Mouse (Mus musculus) lung, postnatal 14 days (tissue): ENCODE data around the gene Arid1b.

Source experiments
- DNase-seq: peaks from one replicate; pipeline ENCODE4 v3.0.0; 2021

The Arid1b gene

GRCm38 (mm10) chr17:5166175-5166574 is 172.0 kb downstream of the Arid1b start:
- DNase-seq: no peak

DNA sequence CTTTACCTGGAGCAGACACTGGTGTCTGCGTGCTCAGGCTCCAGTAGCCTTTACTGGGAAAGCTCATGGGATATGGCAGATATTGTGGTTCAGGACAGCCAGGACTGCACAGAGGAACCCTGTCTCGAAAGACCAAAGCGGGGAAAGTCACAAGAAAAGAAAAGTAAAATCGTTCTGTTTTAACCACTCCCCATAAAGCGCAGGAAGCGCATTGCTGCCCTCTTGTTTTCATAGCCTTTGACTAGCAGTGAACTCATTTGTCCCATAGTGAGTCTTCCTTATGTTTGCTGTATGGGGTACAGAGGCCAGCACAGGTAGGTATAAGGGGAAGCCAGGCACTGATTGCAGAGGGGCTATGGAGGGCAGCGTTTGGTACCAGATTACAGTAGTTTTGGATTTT is 173.9 kb downstream of the Arid1b start:
- DNase-seq: no peak

- no peak for DNase-seq
Observed at GRCm38 (mm10) chr17:5168640-5169039, 174.5 kb downstream of the Arid1b start.

- DNase-seq: no peak
Observed at GRCm38 (mm10) chr17:5170321-5170720, 176.2 kb downstream of the Arid1b start.

DNA sequence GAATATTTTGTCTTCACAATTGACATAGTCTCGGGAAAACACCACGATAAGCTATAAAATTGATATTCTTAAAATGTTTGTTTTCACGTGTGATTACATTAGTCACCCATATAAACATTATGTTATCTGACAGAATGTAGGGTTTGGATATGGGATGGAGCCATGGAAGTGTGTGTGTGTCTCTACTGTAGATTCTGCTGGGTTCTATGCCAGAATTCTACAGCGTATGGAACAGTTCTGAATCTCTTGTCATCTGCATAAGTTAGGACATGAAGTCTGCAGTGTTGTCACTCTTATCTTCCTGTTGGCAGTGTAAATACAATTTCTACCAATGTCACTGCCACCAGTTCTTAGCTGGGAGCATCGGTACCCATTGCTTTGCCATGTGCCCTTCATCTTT is 177.3 kb downstream of the Arid1b start:
- no peak for DNase-seq

DNA sequence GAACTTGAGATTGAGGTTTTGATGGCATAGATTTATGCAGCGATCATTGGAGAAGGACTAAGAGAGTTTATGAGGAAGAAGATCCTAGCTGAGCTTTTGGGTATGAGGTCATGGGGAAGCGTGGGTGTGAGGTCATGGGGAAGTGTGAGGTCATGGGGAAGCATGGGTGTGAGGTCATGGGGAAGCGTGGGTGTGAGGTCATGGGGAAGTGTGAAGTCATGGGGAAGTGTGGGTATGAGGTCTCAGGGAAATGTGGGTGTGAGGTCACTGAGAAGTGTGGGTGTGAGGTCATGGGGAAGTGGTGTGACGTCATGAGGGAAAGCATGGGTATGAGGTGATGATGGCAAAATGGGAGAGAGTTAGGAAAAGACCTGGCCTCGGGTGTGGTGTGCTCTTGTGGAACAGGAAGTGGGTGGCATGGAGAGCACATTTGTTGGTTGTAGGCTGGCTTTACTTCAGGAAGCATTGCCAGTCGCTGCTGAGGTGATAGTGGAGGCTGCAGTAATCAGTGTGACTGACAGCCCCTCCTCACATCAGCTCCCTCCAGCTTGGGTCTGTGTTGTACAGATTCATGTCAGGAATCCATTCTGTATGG is 180.4 kb downstream of the Arid1b start:
- no peak for DNase-seq

DNA sequence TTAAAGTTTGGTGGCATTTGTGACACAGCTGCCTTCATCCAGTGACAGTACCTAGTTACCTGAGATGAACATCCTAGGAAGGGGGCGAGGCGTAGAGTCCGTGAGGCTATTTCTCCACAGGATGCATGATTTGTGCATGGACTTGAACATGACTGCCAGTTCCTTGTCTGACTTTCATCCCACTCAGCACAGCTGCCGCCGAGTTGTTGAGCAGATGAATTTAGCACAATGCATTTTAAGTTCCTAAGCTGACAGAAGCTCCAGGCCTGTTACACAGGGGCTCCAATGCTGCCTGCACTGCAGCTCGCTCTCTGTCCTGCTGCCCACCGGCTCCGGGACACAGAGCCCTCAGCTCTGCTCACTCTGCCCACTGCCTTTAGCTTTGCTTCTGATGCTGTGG is 181.4 kb downstream of the Arid1b start:
- no peak for DNase-seq

- no peak for DNase-seq
Observed at GRCm38 (mm10) chr17:5176315-5176714, 182.2 kb downstream of the Arid1b start.

DNA sequence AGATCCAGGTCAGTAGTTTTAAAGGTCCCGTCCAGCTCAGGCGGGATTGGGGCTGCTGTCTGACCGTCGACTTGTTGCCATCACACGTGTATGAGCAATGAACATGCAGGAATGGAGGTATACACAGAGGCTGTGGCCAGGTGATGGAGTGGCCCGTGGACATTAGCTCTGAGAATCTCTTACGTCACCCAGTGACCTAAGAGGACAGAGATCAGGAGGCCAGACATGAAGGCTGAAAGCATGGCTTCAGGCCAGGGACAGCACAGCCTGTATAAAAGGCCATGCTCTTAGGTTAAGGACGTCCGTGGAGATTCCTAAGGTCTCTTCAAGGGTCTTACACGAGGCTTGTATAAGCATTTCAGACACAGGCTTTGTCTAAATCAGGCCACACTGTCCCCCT is 184.4 kb downstream of the Arid1b start:
- DNase-seq: no peak

DNA sequence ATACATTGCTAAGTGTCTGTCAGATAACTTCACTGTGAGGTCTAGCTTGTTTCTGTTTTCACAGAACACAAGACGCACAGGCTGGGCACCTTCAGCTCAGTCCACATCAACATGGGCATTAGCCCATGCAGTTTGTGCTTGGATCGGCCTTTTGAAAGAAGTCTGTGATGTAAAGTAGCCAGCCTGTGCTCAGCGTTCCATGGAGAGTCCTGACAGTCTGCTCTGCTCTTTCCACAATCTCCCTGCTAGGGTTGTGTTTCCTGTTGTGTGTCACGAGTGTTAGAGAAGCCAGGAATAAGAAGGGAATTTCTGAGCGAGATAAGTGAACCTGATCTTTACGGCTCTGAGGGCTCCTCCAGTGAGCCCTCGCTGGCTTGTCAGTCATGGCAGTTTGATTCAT is 184.9 kb downstream of the Arid1b start:
- DNase-seq: no peak

- DNase-seq: no peak
Observed at GRCm38 (mm10) chr17:5179412-5179811, 185.3 kb downstream of the Arid1b start.

DNA sequence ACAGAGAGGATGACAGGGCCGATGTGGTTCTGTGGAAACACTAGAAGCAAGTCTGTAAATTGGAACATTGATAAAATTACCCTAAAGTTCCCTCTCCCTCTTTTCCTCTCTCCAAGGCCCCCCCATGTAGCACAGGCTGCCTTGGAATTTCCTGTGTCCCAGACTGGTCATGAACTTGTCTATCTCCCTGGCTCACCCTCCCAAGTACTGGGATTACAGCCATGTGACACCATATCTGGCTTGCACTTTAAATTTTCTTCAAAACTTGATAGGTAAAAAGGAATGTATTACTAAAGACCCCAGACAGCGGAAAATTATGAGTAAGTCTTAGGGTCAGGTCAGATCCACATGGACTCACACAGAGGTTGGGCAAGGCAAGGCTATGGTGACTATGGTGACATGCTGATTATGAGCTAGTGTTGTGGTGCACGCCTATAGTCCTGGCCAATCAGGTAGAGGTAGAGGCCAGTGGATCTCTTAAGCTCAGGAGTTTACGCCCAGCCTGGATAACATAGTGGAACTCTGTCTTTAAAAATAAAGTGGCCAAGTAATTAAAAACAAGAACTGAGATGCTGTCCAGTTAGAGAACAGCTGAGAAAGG is 185.9 kb downstream of the Arid1b start:
- no peak for DNase-seq

GRCm38 (mm10) chr17:5180925-5181324 is 186.8 kb downstream of the Arid1b start:
- DNase-seq: no peak

GRCm38 (mm10) chr17:5182493-5182892 is 188.4 kb downstream of the Arid1b start:
- no peak for DNase-seq

DNA sequence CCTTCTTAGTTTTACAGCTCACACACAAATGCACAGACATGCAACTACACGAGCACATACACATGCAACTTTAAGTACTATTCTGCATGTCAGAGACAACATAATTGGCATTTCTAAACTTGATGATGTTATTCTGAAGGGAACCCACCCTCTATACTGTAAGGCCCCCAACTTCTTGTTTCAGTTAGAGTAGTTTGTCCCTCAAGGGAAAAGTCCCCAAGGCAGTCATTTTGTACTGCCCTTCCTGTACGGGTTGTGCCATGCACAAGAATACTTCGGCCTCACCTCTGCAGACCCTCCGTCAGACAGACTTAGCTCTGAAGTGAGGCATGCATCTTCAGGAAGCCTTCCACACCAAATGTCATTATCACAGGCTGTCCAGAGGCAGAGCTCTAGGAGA is 191.4 kb downstream of the Arid1b start:
- no peak for DNase-seq

GRCm38 (mm10) chr17:5187546-5187945 is 193.4 kb downstream of the Arid1b start:
- no peak for DNase-seq

- no peak for DNase-seq
Observed at GRCm38 (mm10) chr17:5188400-5188799, 194.3 kb downstream of the Arid1b start.

DNA sequence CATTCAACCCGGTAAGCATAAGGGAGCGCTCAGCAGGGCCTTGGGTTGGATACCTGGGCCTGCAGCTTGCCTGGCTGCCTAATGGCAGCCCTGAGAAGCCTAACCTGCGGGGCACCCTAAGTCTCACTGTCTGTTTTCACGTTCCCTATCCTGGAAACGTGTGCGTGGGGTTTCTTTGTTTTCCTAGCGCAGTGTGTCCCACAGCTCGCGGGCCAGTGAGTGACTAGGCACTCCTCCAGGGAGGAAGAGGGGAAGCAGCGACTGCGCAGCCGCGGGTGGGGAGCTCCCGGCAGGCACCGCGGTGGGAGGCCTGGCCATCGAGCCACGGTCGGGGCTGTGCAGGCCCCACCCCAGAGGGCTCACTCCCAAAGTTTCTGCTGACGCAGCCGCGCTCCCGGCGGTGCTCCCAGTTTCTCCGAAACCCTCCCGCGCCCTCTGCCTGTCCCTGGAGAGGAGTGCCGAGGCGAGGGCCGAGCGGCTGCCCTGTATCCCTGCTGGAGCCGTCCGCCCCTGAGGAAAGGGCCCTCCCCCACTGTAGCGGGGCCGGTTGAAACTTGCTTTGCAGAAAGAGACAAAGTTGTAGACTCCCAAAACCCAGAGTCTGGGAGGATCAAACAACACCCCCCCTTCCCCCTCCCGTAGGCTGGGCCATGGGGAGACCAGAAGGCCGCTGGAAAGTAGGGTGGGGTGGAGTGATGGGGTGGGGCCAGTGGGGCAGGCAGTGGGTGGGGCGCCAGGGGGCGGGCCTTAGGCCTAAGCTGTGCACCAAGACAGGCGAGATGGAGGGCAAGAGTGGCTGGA is 195.6 kb downstream of the Arid1b start:
- peak; percentile 95 for DNase-seq

- no peak for DNase-seq
Observed at GRCm38 (mm10) chr17:5190367-5190766, 196.2 kb downstream of the Arid1b start.

DNA sequence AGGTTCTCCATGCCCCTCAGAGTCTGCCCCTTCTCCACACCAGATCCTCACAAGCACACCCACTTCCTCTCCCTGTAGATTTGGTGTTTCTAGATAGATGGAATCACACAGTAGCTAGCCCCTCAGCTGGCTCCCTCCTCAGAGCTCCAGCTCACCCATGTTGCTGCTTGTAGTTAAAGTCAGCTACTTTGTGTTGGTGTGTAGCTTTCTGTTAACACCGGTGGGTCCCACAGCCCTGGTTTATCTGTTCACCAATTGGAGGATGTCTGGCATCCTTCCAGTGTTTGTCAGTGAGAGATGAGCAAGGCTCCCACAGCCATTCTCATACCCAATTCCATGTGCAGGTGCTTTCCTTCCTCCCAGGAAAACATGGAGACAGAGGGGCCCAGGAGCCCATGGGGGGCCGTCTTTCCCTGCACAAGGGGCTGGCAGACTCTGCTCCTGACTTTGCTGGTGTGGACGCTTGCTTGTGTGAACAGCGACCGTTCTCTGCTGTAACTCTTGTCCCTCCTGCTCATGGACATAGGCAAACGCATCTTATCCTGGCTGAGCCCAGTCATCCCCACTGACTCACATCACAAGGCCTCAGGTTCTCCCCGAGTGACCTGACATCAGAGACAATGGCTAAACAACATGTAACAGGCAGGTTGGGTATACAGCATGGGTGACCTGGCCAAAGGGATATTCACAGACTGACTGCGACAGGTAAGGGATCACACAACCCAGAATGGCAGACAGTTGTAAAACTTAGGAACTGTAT is 200.2 kb downstream of the Arid1b start:
- DNase-seq: no peak

GRCm38 (mm10) chr17:5195397-5195796 is 201.3 kb downstream of the Arid1b start:
- no peak for DNase-seq

- DNase-seq: no peak
Observed at GRCm38 (mm10) chr17:5196005-5196404, 201.9 kb downstream of the Arid1b start.

DNA sequence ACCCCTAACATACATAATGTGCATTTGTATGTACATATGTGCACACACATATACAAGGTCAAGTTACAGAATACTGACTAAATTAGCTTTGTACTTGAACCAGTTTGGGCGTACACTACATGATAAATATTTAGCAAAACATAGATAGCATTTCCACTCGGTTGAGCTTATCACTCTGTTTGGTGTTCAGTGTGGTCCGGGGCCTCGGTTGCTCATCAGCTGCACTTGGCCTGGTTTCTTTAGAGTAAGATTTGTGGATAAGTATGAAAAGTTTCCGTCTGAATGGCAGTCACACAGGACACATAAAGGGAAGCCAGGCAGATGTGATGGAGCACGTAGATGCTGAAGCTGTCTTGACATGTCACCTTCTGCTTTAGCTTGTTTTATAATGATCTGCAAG is 202.4 kb downstream of the Arid1b start:
- DNase-seq: no peak

DNA sequence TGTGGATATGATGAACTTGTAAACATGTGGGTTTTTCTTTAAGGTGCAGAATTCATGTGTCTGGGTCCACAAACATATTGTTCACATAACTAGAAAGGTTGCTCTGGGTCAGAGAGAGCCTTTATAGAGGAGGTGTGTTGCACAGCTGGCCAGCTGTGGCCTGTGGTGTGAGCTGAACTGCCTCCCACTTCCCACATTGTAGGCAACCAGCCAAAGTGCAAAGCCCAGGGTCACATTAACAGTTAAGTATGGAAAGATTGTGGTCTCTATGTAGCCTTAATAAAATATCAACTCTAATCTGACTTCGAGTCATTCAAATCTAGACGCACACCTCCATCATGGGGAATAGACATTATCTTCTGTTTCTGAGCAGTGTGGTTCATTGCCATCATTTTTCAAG is 203.0 kb downstream of the Arid1b start:
- no peak for DNase-seq
